Mouse (Mus musculus): ENCODE results near the gene Lpin3.

The Lpin3 gene

DNA sequence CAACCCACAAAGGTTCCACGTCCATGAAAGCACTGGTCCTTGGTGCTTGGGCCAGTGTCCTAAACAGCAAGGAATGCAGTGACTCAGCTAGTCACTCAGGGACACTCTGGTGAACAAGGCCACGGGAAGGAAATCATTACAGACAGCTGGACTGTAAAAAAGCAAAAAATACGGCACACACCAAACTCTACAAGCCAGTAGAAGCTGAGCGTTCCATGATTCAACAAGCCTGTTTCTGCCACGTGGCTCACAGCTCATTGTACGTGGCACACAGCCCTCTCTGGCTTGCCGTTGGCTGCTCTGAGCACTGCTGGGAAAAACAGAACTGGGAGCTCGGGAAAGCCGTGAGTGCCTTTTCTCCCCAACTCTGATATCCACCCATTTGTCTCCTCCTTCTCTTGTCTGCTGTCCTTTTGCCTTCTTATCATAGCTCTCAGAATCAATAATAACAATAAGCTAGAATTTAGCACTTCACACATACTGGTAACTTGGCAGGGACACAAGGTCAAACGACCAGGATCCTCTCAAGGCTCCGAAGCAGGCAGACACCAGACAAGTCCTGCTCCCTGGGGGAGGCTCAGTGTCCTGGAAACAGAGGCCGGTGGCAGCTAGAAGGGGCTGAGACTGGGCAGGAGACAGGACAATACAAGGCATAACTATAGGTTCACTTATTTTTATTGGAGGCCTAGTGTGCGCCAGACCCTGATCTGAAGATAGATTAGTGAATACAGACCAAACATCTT, at the start of gene Lpin3:
Gene Lpin3 (plus strand): TSS at position 218 of the 743 bp plus-strand sequence.
- TF ChIP-seq GATA4 (IDR thresholded peaks at IDR 0.05; ENCODE audit: insufficient replicate concordance, low read length): no peak

DNA sequence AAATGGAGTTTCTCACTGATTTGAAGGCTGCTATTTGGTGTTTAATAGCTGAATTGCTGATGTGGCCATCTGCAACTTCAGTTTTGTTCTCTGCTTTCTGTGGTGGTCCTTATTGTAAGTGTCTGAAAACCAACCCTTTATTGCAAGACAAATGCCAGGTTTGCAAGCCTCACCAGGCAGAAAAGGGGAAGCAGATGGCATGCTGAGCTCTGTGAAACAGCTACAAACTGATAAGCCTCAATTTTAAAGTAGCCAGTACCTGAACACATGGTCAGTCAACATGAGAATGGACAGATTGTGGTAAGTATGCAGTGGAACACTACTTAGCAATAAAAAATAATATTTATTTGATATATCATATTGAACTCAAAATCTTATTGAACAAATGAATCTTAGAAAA, 39.6 kb upstream of the Lpin3 start:
- no peak for TF ChIP-seq GATA4 (IDR thresholded peaks at IDR 0.05; ENCODE audit: insufficient replicate concordance, low read length)

DNA sequence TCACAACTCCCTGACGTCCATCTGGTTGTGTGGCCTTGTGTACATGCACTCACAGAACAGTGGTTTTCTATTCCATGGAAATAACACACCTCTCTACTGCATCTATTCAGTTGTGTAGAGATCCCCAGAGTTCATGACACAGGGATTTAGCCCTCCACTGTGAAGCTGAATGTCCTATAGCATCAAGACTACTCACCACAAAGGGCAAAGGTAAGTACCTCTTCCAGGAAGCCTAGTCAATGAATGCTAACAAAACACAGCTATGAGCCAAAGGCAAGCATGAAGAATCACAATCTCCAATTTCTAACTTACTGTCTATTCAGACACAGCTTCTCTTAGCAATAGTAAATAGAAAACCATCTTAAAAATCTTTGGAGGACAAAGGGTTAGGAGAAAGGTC, 32.8 kb upstream of the Lpin3 start:
- no peak for TF ChIP-seq GATA4 (IDR thresholded peaks at IDR 0.05; ENCODE audit: insufficient replicate concordance, low read length)

DNA sequence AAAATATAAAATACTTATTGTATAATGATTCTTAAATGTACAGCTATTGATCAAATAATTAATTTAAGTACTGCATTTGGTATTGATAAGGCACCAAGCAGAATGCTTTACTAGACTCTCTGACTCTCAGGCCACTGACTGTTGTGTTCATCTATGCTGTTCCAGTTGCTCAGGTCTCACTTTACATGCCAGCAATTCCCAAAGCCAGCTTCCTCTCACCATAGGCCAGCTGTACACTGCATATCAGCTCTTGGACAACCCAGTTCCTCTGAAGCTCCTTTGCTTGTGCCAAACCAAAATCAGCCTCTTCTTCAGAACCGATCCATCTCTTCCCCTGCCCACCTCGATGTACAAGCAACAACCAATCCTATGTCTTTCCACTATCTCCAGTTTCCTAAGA, 32.3 kb upstream of the Lpin3 start:
- TF ChIP-seq GATA4 (IDR thresholded peaks at IDR 0.05; ENCODE audit: insufficient replicate concordance, low read length): no peak

DNA sequence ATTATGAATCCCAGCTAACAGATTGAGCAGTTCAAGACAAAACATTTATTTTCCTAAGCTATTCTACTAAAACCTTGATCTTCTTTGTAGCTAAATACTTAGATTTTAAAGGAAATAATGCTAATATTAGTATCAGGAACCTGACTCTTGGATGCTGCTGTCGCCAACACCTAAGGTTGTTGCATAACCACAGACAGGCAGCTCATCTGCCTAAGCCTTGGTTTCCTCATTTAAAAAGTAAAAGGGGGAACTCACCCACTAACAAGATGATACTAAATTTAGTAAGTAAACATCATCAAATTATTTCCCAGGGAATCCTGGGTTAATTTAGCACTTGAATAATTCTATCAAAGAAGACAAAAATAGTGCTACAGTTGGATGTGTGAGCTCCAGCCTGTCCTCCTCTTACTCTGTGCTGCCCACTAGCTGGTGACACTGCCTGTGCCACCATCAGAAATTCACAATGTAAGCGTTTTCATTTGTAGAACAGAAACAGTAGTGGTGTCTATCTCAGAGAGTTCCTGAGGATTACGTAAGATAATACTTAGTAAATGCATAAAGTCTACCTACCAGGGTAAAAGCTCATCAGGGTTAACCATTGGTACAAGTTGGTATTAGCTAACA, 30.7 kb upstream of the Lpin3 start:
- TF ChIP-seq GATA4 (IDR thresholded peaks at IDR 0.05; ENCODE audit: insufficient replicate concordance, low read length): no peak

DNA sequence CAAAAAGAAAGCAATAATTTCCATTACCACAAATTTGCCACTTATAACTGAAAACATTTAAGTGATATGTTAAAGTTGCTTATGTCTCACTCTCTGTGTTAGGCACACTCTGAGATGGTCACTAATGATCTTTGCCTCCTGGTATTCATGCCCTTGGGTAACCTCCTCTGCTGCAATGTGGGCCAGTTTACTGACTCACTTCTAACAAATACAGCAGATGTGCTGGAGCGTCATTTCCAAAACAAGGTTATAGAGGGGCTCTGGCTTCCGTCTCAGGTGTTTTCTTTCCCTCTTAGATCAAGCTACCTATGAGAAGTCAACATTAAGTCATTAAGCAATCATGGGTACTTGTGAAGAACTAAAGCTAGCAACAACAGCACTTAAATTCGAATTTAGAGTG, 30.1 kb upstream of the Lpin3 start:
- no peak for TF ChIP-seq GATA4 (IDR thresholded peaks at IDR 0.05; ENCODE audit: insufficient replicate concordance, low read length)

DNA sequence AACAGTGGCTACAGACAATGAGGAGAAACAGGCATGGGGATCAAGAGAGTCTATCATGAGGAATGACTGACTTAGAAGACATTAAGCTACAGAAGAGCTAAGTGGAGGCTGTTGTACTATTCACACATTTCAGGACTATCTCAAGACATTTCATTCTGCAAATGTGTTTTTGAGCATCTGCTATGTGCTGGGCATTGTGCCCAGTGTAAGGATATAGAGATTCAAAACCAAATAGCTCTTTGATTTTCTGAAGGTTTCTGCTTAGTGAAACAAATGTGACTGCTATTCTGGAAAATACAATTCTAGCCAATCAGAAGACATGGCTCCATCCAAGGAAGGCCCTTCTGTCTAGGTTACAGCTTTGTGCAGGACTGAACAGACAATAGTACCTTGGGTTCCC, 25.8 kb upstream of the Lpin3 start:
- no peak for TF ChIP-seq GATA4 (IDR thresholded peaks at IDR 0.05; ENCODE audit: insufficient replicate concordance, low read length)

DNA sequence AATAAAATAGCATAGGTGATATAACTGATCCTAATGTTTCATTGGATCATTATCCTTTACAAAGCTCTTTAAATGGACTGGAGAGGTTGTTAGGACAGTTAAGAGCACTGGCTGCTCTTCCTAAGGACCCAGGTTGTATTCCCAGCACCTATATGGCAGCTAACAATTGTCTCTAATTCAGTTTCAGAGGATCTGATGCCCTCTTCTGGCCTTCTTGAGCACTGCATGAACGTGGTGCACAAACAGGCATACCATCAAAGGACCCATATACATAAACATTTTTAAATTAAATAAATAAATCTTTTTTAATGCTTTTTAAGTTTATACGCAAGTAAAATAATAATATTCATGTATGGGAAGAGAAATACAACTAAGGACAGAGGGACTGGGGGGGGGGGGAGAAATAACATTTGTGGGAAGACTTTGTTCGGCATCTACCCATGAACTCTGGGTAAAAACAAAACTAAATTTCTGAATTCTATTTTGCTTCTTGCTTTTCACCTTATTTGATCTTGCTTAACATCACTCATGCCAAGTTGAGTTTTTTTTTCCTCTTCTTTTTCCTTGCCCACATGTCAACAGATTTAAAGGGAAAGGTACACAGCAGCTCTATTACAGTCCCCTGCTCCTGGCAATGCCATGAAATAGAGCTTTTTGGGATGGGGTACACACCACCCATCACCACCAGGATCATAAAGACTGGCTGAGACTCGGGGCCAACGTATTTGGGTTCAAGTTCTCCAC, 23.9 kb upstream of the Lpin3 start:
- TF ChIP-seq GATA4 (IDR thresholded peaks at IDR 0.05; ENCODE audit: insufficient replicate concordance, low read length): no peak

DNA sequence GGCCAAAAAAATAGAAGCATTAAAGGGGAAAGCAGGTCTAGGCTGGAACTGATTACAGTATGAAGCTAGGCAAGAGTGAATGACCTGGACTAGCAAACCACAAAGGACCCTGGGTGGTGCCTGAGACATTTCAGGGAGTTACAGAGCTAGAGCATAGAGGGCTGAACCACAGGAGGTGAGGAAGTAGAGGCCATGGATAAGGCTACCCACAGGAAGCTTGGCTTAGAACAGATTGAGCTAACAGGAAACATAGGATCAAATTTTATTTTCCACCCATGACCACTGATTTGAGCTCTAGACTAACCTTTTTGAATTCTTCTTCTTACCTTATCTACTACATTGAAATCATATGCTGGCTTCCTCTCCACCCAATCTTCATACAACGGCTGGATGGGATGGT, 20.1 kb upstream of the Lpin3 start:
- peak; percentile 90 for TF ChIP-seq GATA4 (IDR thresholded peaks at IDR 0.05; ENCODE audit: insufficient replicate concordance, low read length)

DNA sequence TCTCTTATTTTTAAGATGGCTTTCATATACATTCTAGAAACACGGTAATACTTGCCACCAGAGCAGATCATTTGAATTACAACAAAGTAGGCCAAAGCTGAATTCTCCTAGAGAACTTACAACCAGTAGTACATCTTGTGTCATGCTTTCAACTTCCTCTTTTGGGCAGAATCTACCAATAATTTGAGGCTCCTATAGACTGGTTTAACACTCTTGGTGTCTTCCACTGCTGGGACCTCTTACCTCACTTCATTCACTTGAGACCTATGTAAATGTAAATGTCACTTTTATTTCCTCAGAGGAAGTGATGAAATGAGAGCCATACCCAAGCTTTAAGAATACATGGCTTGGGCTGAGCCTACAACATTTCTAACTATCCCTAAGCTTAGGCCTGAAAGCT, 16.4 kb upstream of the Lpin3 start:
- no peak for TF ChIP-seq GATA4 (IDR thresholded peaks at IDR 0.05; ENCODE audit: insufficient replicate concordance, low read length)

DNA sequence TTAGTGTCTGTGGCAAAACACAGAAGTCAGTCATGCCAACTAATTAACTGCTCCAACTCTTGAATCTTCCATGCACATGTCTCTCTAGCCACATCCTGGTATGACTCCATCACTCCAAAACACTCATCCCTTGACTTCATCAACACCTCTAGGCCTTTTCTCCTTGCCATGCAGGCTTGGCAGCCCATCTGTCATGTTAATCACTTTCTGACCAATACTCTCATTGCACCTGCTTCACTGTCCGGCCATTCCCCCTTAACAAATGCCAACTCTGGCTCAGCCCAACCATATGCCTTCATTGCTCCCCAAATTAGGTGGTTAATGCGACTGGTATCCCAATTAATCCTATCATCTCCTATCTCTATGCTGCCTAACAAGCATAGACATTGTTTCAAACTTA, 15.2 kb upstream of the Lpin3 start:
- TF ChIP-seq GATA4 (IDR thresholded peaks at IDR 0.05; ENCODE audit: insufficient replicate concordance, low read length): no peak

DNA sequence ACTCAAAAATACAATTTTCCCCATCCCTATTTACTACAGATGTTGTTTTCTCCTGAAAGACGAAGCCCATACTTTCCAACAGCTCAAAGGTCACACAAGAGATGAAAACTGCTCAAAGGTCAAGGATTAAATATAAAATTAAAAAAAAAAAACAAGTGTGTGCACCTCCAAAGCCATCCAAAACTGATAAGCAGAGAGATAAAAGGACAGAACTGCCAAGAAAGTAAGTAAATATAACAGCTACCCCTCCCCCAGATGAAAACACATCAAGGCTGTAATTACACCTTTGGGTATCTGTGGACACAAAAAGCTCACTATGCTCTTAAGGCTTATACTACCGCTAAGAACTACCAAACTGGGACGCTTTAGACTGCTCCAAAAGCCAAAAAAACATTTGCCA, 11.0 kb upstream of the Lpin3 start:
- TF ChIP-seq GATA4 (IDR thresholded peaks at IDR 0.05; ENCODE audit: insufficient replicate concordance, low read length): peak; percentile 90

DNA sequence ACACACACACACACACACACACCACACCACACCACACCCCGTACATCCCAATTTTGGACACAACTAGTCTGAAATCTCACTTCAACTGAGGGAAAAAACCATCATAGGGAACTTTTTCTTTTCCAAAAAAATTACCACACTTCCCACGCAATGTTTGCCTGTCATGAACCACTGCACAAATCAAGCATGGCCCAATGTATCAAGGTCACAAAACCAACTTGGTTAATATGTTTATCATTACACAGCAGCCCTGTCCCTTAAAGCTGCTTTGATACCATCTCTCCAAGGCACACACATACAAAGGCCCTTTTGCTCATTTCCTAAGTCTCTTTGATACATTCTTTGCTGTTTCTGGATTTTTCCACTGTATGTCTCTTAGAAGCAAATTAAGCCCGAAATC, 9.2 kb upstream of the Lpin3 start:
- TF ChIP-seq GATA4 (IDR thresholded peaks at IDR 0.05; ENCODE audit: insufficient replicate concordance, low read length): no peak

DNA sequence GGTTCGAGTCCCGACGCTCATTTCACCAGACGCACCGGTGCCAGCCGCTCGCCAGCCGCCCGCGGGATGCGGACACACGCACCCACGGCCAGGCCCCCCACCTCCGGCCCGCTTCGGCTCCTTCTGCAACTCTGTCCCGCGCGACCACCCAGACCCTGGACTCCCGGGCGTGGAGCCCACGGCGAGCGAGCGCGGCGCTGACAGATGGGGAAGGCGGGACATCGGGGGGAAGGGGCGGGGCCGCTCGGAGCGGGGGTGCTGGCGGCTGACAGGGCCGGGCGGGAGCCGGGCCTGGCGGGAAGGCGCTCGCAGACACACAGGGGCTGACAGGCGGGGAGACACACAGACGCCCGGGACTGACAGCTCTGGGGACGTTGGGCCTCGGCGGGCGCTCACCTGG, 8.1 kb upstream of the Lpin3 start:
- TF ChIP-seq GATA4 (IDR thresholded peaks at IDR 0.05; ENCODE audit: insufficient replicate concordance, low read length): no peak

DNA sequence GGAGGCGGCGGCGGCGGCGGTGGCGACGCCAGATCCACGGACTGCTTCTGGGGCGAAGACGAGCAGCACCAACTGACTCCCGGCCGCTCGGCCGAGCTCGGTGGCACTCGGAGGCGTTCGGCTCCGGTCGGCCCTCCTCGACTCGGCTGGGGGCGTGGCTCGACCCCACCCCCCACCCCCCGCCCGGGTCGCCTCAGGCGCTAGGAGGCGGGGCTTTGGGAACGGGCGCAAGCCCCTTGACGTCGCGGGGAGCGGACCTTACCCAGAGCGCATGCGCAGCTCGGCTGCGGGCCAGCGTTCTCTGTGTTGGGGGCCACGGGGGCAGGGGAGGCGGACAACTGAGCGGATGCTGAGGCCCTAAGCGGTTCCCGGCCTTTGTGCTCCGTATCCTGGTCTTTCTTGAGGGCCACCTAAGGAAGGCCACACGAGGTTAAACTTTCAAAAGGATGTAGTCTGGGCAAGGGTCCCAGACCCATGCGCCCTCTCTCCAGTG, 7.5 kb upstream of the Lpin3 start, which contains the start of gene Zhx3:
Gene Zhx3 (minus strand): TSS at position 109 of the 493 bp plus-strand sequence.
- peak; percentile 83; the same call in 1 of the 2 replicates for TF ChIP-seq GATA4 (IDR thresholded peaks at IDR 0.05; ENCODE audit: insufficient replicate concordance, low read length)
